Mouse (Mus musculus) kidney, embryonic 14.5 days (tissue): Measurements from ENCODE around the gene Washc2. TPM values are rescaled to one million over a fixed set of nuclear protein-coding genes. Genes with fewer than 3 reads are reported as not detected.

Experiments used
- ATAC-seq: fragments of 200-750 bp; cut with Nextera tagmentation; 2 replicates; pipeline ENCODE4 v1.8.0; 2017; ENCODE audit warnings: moderate number of reproducible peaks, mild to moderate bottlenecking, moderate TSS enrichment, moderate library complexity; ENCODE audit not compliant: low FRiP score, low TSS enrichment
- H3K27ac ChIP-seq: fragments of 300-500 bp; sonication (generic); 2 replicates; pipeline ENCODE4 v1.5.1; 2014; ENCODE audit warnings: low read depth, mild to moderate bottlenecking, low read length, moderate library complexity, mixed read lengths
- H3K27me3 ChIP-seq: fragments of 300-500 bp; sonication (generic); 2 replicates; pipeline ENCODE4 v1.6.1; 2014; ENCODE audit warnings: mild to moderate bottlenecking, low read length; ENCODE audit not compliant: control insufficient read depth, insufficient read depth
- H3K36me3 ChIP-seq: fragments of 300-500 bp; sonication (generic); 2 replicates; pipeline ENCODE4 v1.6.1; 2014; ENCODE audit warnings: low read length, mixed read lengths; ENCODE audit not compliant: control insufficient read depth, insufficient read depth
- H3K4me1 ChIP-seq: fragments of 300-500 bp; sonication (generic); 2 replicates; pipeline ENCODE4 v1.6.1; 2014; ENCODE audit warnings: low read length, mixed read lengths; ENCODE audit not compliant: control insufficient read depth, insufficient read depth
- H3K4me2 ChIP-seq: fragments of 300-500 bp; sonication (generic); replicated peaks from 2 replicates; pipeline ENCODE4 v1.6.1; 2014; ENCODE audit warnings: low read depth, mild to moderate bottlenecking, low read length
- H3K4me3 ChIP-seq: fragments of 300-500 bp; sonication (generic); 2 replicates; pipeline ENCODE4 v1.5.1; 2014; ENCODE audit warnings: mild to moderate bottlenecking, low read length
- H3K9ac ChIP-seq: fragments of 300-500 bp; sonication (generic); 2 replicates; pipeline ENCODE4 v1.6.1; 2014; ENCODE audit warnings: low read depth, mild to moderate bottlenecking, low read length, moderate library complexity
- H3K9me3 ChIP-seq: fragments of 300-500 bp; sonication (generic); 2 replicates; pipeline ENCODE4 v1.6.1; 2016; ENCODE audit warnings: low read length; ENCODE audit not compliant: control insufficient read depth
- WGBS: fragments of 180-500 bp; shearing (Covaris S2); extraction: QIAGEN DNeasy Blood & Tissue Kit; methylation state at CpG from one replicate; pipeline ENCODE4 v1.1.7; 2014; 5-methylcytosine and 5-hydroxymethylcytosine counted together
- polyA plus RNA-seq: library from polyadenylated mRNA; unstranded; fragments of >200 nt; fragmentation: Nextera tagmentation; extraction: Ambion mirVana; gene quantifications from 2 replicates; pipeline ENCODE4 v1.2.1, GENCODE M21; 2014

The Washc2 gene
- polyA plus RNA-seq, 1 experiment from 2014 or later: 58.6 TPM

DNA sequence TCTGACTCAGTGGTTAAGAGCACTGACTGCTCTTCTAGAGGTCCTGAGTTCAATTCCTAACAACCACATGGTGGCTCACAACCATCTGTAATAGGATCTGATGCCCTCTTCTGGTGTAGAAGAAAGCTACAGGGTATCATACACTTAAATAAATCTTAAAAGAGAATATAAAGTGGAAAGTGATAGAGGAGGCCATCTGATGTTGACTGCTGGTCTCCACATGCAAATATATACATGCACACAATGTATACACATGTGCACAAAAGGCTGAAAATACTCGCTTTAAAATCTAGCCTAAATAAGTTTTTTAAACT lies 59.2 kb downstream of the Washc2 start:
- Histone ChIP-seq H3K27me3 (no peaks in the 10 kb centered on the region), H3K4me1 (0 out of 2 replicates have a peak, but pooled peaks cover 8% of the 10 kb centered on the region), H3K36me3 (peaks cover 3% of the 10 kb centered on the region; the same call in 1 of the 2 replicates), H3K9ac (no peak overlapping the region), H3K4me2 (no peak overlapping the region), H3K27ac (no peak overlapping the region), H3K4me3 (no peak overlapping the region), H3K9me3 (no peaks in the 10 kb centered on the region)
- WGBS: 98% methylated on average over 1 of the region's 1 CpGs
- ATAC-seq: no peak

DNA sequence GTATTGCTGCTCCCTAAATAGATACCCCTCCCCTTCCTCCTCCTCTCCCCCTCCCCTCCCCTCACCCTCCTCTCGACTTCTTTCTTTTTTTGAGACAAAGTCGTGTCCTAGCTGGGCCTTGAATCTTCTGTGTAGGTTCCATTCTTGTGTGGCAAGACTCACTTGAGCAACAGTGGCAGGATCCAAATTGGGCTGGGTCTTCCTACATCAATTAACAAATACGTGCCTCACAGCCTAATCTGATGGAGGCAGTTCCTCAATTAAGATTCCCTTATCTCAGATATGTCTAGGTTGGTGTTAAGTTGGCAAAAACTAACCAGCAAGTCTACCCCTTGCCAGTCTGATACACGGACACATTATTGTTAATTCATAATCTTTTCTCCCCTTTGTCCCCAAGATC lies 67.9 kb downstream of the Washc2 start:
- 79% methylated on average over 4 of the region's 4 CpGs for WGBS
- no peak for ATAC-seq
- H3K27ac ChIP-seq: no peak overlapping the region

DNA sequence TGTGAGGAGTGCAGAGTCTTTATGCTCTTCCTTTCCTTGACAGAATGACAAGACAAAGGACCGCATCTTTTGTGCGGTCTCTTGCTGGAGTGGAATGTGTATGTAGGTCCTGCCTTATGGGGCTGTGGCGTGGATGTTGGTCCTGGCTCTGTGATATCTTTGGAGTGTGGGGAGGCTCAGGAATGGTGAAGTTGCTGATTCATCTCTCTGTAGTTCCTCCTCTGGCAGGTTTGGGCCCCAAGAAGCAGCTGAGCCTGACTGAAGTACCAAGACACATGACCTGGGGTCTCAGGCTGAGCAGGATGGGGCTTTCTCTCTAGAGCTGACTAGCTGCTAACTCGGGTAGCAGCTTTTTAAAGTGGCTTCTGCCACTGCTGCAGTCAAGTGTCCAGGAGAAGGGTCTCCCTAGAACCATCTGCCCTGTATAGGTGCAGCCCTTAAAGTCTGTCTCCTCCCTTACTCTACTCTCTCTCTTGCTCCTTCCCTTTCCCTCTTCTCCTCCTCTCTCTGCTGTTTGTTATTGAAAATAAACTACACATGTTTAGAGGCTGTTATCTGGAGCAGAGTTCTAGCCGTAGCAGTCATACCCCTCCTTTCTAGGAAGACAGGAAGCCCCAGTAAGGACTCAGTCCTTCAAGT lies 71.0 kb downstream of the Washc2 start:
- 73% methylated on average over 5 of the region's 5 CpGs for WGBS
- no peak for ATAC-seq
- H3K9ac ChIP-seq: no peak overlapping the region
- no peaks in the 10 kb centered on the region for H3K4me1 ChIP-seq
- H3K4me3 ChIP-seq: no peak overlapping the region
- H3K4me2 ChIP-seq: no peak overlapping the region
- H3K27me3 ChIP-seq: no peaks in the 10 kb centered on the region
- no peak overlapping the region for H3K27ac ChIP-seq
- H3K36me3 ChIP-seq: no peaks in the 10 kb centered on the region
- H3K9me3 ChIP-seq: no peaks in the 10 kb centered on the region

More for the DNA sequence above, 67.9 kb downstream of the Washc2 start:
- H3K9me3 ChIP-seq: no peaks in the 10 kb centered on the region
- H3K4me3 ChIP-seq: no peak overlapping the region
- H3K4me2 ChIP-seq: no peak overlapping the region
- no peaks in the 10 kb centered on the region for H3K27me3 ChIP-seq
- H3K4me1 ChIP-seq: no peaks in the 10 kb centered on the region
- no peak overlapping the region for H3K9ac ChIP-seq
- no peaks in the 10 kb centered on the region for H3K36me3 ChIP-seq

DNA sequence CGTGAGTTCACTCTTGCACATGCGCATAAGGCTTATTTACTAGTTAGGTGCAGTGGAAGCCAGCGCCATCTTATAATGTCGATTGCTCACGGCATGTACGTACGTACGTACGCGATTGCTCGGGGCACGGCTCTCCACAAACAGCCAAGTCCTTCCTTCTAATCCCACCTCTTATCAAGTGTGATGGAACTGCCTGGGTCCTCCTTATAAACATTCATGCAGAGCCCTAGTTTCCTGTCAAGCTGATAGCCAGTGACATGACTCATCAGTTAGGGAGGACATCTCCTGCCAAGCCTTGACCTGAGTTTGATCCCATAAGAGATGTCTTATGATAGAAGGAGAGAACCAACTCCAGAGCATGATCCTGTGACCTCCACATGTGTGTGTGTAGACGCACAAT lies 73.2 kb downstream of the Washc2 start:
- Histone ChIP-seq H3K9me3 (no peaks in the 10 kb centered on the region), H3K4me1 (no peaks in the 10 kb centered on the region), H3K4me3 (no peak overlapping the region), H3K27me3 (no peaks in the 10 kb centered on the region), H3K36me3 (no peaks in the 10 kb centered on the region), H3K4me2 (no peak overlapping the region), H3K9ac (no peak overlapping the region), H3K27ac (no peak overlapping the region)
- no peak for ATAC-seq
- WGBS: 95% methylated on average over 13 of the region's 13 CpGs

- no peaks in the 10 kb centered on the region for H3K9me3 ChIP-seq
- no peaks in the 10 kb centered on the region for H3K27me3 ChIP-seq
- H3K4me3 ChIP-seq: no peak overlapping the region
- 57% methylated on average over 4 of the region's 4 CpGs for WGBS
- no peak for ATAC-seq
- no peaks in the 10 kb centered on the region for H3K4me1 ChIP-seq
- no peak overlapping the region for H3K27ac ChIP-seq
- H3K9ac ChIP-seq: no peak overlapping the region
- H3K4me2 ChIP-seq: no peak overlapping the region
- no peaks in the 10 kb centered on the region for H3K36me3 ChIP-seq
Measured at GRCm38 (mm10) chr6:116282546-116282945, 74.7 kb downstream of the Washc2 start.

DNA sequence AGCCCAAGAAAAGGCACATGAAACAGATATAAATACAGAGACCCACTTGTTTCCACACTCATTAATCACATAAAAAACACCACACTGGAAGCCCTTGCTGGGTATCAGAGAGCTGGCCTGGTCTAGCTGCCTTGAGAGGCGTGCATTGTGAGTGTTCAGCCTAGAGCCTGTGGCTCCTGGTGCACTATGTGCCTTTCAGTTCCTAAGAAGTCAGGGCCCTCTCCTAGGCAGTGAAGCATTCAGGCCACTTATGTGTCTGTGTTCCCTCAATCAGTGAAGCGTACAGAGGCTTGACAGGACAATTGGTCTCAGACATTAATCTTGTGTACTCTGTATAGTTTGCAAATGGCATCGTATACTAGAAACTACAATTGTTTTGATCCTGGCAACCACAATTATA lies 75.4 kb downstream of the Washc2 start:
- H3K4me2 ChIP-seq: no peak overlapping the region
- ATAC-seq: peak; percentile 90; the same call in 1 of the 2 replicates
- no peaks in the 10 kb centered on the region for H3K9me3 ChIP-seq
- WGBS: 41% methylated on average over 3 of the region's 3 CpGs
- H3K27ac ChIP-seq: no peak overlapping the region
- no peak overlapping the region for H3K4me3 ChIP-seq
- H3K36me3 ChIP-seq: no peaks in the 10 kb centered on the region
- no peaks in the 10 kb centered on the region for H3K4me1 ChIP-seq
- H3K27me3 ChIP-seq: no peaks in the 10 kb centered on the region
- no peak overlapping the region for H3K9ac ChIP-seq

DNA sequence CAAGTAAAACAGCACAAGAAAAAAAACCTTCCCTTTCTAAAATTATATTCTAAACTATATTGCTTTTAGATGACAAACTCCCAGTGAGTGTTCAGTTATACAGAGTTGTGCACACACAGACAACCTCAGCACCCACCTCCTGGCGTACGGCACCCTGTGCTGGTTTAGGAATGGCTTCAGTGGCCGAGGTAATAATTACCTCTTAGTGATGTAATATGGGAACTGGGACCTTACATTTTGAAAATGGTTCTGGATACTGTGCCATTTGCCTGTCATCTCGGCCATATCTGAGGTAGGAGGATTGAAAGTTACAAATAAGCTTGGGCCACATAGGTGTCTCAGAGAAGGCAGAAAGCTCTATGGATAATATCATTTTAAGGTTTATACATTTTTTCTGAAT lies 78.5 kb downstream of the Washc2 start:
- 86% methylated on average over 4 of the region's 4 CpGs for WGBS
- ATAC-seq: no peak

DNA sequence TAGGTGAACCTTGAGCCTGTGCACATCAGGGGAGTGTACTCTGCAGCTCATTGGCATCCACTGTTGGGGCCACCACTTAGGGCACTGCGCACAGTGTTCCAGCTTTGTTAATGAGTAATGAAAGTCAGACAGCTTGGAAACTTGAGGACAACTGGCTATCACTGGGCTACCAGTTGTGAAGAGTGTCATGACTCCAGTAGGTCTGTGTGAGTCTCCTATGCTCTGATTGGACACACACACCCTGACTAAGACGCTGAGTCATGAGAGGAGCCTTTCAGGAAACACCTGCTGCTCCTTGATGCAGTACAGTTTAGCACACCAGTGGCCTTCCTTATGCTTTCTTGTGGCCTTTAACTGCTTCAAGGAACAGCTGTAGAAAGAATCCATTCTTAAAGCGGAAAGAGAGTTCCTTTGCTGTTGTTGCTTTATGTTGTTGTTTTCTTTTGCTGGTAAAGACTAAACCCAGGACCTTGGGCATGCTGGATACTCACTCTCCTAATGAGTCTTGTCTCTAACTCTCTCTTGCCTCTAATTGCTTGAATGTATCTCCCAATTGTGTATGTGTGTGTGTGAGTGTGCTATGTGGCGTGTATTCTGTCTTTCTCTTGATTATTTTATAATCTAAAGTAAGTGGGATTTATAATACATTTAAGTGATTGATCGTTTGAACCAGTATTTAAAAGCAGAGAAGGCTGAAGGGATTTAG lies 79.2 kb downstream of the Washc2 start:
- Histone ChIP-seq H3K4me1 (no peaks in the 10 kb centered on the region), H3K36me3 (no peaks in the 10 kb centered on the region), H3K27ac (no peak overlapping the region), H3K9me3 (no peaks in the 10 kb centered on the region), H3K9ac (no peak overlapping the region), H3K27me3 (no peaks in the 10 kb centered on the region), H3K4me2 (no peak overlapping the region), H3K4me3 (no peak overlapping the region)
- ATAC-seq: peak; percentile 83; the same call in 1 of the 2 replicates
- WGBS: 70% methylated on average over 5 of the region's 5 CpGs

More for the DNA sequence above, 78.5 kb downstream of the Washc2 start:
- no peaks in the 10 kb centered on the region for H3K9me3 ChIP-seq
- H3K4me2 ChIP-seq: no peak overlapping the region
- H3K27ac ChIP-seq: no peak overlapping the region
- H3K4me3 ChIP-seq: no peak overlapping the region
- no peaks in the 10 kb centered on the region for H3K36me3 ChIP-seq
- no peak overlapping the region for H3K9ac ChIP-seq
- no peaks in the 10 kb centered on the region for H3K27me3 ChIP-seq
- H3K4me1 ChIP-seq: no peaks in the 10 kb centered on the region

GRCm38 (mm10) chr6:116311411-116311810 lies 103.6 kb downstream of the Washc2 start:
- Histone ChIP-seq H3K27ac (no peak overlapping the region), H3K9ac (no peak overlapping the region), H3K4me3 (no peak overlapping the region), H3K4me2 (no peak overlapping the region), H3K27me3 (no peaks in the 10 kb centered on the region), H3K4me1 (no peaks in the 10 kb centered on the region), H3K36me3 (no peaks in the 10 kb centered on the region), H3K9me3 (no peaks in the 10 kb centered on the region)
- no peak for ATAC-seq
- WGBS: 100% methylated on average over 2 of the region's 2 CpGs
